Mouse (Mus musculus) kidney, adult 2 months (tissue): ENCODE measurements at regions not wholly inside any gene's neighbourhood (a gene's known extent, or its start where the extent isn't known, plus 50 kb on each side); places are given as distances from the start of the nearest gene placed in this dataset.

Experiments used
- CTCF ChIP-seq: fragments of 200-500 bp; conservative IDR thresholded peaks from 2 replicates; pipeline ENCODE4 v1.5.1; 2011; ENCODE audit warnings: low read depth, mild to moderate bottlenecking, control low read depth, low read length, moderate library complexity, mixed read lengths; ENCODE audit not compliant: insufficient read depth, insufficient read length
- POLR2A ChIP-seq: fragments of 200-500 bp; IDR thresholded peaks from one replicate; pipeline ENCODE4 v1.6.1; 2011; ENCODE audit warnings: low read depth, low read length, control low read depth

DNA sequence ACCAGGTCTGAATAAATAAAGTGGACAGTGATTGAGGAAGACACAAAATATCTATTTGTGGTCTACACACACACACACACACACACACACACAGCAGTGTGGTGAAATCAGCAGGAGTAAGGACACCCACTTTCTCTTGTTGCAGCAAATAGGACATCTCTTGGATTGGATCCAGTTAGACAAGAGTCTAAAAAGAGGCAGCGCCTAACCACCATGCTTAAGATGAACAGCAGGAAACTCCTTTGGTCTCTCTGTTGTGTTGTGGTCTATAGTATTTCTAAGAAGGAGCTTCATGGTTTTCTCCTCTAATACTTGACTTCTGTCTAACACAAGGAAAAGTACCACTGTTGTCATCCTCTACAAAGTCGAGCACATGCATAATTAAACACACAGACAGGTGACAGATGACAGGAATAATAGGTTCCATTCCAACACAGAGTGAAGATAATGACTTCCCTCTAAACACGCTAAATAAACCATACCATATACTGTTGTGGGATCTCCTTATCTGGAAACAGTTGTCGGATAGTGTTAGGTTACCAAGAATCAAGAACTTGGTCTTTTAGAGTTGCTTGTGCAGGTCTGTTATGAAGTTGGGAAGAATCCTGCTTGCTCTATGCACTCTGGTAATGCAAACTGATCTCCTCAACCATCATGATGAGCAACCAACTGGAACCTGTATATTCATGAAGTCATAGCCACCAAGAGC, 82.6 kb upstream of the Bmp2k start:
- TF ChIP-seq CTCF (no peak), POLR2A (no peak)
